Mouse (Mus musculus): Measurements from ENCODE around the gene Ntrk3.

Ntrk3 gene

DNA sequence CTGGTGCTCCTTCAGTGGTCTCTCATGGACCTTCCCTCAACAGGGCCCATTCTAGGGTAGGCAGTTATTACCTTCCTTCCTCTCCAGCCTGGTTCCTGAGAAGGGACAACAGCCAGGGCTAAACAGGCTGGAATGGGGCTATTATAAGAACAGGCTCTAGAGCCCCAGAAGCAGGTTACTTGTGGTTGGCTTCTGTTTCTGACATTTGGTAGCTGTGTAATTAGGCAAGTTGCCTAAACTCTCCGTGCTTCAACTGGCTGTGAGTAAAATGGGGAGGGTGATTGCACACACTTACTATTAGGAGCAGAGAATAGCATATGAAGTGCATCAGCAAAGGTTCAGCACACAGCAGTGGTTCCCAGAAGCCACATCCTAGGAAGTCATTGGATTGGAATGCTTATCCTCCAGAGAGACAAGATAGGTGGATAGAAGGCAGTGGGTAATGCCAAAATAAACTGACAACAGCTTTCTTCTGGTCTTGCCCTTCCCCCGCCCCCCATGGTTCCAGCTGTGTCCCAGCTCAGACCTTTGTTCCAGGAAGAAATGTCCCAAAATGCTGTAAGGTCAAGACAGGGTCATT, 230.7 kb downstream of the Ntrk3 start:
- DNase-seq, result peak; percentile 70

DNA sequence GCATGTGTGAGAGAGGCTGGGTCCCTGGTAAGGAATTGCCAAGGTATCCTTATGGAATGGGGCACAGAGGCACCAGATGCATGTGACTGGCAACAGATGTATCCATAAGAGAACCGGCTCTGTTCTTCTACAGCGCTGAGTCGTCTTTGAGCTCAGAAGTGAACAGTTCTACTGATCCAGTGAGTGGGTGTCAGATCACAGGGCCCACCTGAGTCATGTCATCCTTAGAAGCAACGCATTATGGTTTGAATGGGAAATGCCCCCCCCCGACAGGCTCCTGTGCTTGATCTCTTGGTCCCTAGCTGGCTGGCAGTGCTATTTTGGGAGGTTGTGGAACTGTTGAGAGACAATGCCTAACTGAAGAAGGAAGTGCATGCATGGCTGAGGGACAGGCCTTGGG, 236.9 kb downstream of the Ntrk3 start:
- DNase-seq, result no peak

DNA sequence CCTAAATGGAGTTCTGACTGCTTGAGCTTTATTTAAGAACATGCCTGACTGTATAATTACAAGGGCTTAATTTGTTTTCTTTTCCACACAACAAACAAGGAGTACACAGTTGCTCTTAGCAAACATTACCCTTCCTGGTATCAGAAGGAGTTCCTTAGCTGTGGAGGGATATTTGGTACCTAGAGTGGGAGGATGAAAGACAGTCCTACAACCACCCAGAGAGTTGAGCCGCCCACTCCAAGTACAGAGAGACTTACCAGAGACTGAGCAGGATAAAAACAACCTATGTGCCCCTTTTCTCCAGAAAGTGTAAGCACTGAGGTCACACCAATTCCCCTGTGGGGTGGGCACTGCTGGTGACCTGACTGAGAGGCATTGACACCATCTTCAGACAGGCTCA, 237.8 kb downstream of the Ntrk3 start:
- no peak for DNase-seq

DNA sequence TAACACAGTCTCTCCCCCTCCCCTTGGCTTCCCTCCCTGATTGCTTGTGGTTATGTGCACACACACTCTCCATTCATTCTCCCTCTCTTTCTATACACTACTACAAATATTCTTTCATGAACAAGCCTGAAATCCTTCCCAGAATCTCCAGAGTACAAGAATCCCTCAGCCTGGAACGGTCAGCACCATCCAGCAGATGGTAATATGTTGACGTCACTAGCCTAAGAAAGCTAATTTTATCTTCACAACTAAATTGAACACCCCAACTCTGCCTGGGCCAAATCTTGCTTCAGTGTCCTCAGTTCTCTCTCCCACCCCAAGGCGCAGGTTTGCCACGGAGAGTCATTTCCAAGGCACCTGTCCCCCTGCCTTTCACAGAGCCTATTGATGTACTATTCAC, 239.5 kb downstream of the Ntrk3 start:
- DNase-seq, result no peak

DNA sequence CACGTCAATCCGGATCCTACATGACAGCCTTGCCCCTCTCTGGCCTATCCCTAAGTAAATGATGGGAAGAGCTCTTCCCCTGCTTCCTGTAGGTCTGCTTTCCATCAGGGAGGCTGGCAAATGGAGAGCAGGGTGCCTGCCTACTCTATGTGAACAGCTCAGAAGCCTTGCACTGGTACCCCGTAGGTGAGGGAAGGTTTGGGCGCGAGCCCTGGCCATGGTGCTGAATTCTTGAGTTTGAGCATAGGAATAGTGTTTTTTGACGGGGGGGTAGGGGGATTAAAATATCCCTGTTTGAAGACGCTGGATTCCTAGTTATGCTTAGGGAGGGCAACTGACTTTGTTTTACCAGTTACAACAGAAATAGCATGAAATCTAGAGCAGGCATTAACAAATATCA, 240.0 kb downstream of the Ntrk3 start:
- DNase-seq, result no peak

GRCm38 (mm10) chr7:78493591-78493990, 244.2 kb downstream of the Ntrk3 start:
- no peak for DNase-seq

GRCm38 (mm10) chr7:78491176-78491575, 246.6 kb downstream of the Ntrk3 start:
- DNase-seq, result peak; percentile 48

- no peak for DNase-seq
These were observed 253.5 kb downstream of the Ntrk3 start for GRCm38 (mm10) chr7:78484290-78484689.

GRCm38 (mm10) chr7:78483729-78484128, 254.1 kb downstream of the Ntrk3 start:
- DNase-seq, result peak; percentile 53

DNA sequence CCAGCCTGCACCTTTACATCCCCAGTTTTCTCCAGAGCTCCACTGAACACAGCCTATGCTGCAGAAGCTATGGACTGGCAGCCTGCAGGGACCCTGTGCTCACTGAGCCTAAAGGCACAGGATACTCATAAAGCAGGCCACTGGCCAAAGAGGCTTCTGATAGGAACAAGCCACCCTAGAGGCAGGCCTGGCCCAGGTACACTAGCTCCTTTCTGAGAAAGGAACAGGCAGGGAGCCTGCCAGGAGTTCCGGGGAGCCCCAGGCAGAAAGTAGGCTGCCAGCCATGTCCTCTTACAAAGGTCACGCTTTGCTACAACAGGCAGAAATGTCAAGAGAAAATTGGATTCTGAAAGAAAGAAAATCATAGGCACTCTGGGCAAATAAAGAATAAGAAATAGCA, 254.8 kb downstream of the Ntrk3 start:
- DNase-seq, result peak; percentile 83

GRCm38 (mm10) chr7:78478881-78479280, 258.9 kb downstream of the Ntrk3 start:
- DNase-seq, result peak; percentile 57

- DNase-seq, result no peak
These were observed 266.1 kb downstream of the Ntrk3 start for GRCm38 (mm10) chr7:78471755-78472154.

DNA sequence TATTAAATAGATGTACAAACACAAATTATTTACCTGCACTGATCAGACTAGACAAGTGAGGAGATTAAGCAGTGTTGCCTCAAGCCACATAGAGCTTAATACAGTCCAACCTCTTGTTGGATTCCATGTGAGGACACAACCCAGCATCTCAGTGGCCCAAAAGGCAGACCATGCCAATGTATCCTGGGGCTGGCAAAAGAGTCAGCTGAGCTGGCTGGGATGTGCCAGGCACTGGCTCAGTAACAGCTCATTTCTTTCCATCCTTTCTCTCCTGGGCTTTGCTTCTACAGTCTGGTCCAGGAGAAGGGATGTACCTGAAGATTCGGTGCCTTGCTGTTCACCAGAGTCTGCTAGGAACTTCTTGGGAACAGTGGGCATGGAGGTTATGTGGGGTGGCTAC, 266.5 kb downstream of the Ntrk3 start:
- DNase-seq, result peak; percentile 73

DNA sequence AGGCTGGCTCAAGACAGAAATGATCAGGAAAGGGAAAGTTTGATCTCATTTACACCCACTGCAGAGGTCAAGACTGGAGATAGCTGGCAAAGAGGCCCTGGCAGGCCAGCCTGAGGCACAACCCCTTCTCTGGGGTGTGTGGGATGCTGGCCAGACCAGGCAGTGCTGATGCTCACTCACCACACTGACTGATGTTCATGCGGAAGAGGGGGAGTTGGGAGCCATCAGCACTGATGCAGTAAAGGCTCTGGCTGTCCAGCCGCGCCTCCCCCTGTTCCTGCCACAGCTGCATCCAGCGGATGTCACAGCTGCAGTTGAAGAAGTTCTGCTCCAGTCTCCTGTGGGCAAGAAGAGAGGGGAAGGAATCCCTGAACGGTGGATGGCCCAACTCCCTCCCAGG, 275.2 kb downstream of the Ntrk3 start:
- DNase-seq, result no peak

- no peak for DNase-seq
These were observed 278.8 kb downstream of the Ntrk3 start for GRCm38 (mm10) chr7:78459021-78459420.

DNA sequence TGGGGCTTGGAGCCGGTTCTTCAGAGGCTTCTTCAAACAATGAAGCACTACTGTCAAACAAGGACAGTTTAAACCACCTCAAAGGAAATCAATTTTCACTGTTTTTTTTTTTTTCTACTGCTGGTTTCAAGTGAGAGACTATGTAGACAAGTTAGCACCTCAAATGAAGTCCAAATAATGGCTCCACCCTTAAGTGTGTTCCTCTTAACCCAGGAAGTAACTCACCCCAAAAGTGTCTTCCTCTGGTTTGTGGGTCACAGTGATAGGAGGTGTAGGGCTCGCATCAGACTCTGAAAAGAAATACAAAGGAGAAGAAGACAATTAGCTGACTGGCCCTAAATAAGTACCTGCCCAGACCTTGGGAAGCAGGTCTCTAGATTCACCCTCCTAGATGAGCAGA, 286.1 kb downstream of the Ntrk3 start:
- DNase-seq, result no peak

- DNase-seq, result peak; percentile 80
These were observed 287.8 kb downstream of the Ntrk3 start for GRCm38 (mm10) chr7:78449909-78450592.

DNA sequence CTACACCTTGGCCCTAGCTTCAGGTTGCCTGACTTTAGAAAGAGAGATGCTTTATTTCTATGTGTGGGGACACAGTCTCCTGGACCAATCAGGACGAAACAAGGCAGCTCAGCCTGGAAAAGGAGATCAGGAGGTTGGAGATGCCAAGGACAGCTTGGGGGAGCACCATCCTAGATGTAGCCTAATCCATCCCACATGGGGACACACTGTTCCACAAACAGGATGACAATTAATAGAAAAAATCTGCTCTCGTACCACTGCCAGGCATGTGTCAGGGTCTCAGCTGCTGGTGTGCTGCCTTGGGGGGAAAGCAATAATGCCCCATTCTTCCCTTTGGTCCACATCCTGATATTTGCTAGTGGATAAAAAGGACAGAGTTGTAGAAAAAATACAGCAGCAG, 289.0 kb downstream of the Ntrk3 start:
- peak; percentile 55 for DNase-seq

DNA sequence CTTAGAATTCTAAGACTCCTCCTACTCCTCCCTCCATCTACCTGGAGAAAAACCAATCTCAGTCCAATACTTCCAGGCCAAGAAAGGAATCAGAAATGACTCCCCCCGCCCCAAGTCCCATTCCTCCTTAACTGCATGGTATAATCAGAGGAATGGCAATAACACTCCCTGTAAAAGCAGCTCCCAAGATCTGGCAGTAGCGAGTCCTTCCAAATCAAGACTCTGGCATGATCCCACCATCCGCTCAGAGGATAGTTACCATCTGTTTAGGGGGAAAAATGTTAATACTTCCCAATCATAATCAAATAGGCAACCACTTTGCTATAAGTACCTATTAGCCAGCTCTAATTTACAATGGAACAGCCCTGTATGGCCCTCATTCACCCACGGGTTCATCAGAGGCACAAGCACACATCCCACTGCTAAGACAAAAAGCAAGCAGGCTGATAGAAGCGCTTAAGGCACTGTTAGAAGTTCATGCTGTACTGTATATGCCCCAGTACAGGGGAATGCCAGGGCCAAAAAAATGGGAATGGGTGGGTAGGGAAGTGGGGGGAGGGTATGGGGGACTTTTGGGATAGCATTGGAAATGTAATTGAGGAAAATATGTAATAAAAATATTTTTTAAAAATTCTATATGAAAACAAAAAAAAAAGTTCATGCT, 294.3 kb downstream of the Ntrk3 start:
- peak; percentile 67 for DNase-seq

GRCm38 (mm10) chr7:78441706-78442105, 296.1 kb downstream of the Ntrk3 start:
- peak; percentile 94 for DNase-seq

DNA sequence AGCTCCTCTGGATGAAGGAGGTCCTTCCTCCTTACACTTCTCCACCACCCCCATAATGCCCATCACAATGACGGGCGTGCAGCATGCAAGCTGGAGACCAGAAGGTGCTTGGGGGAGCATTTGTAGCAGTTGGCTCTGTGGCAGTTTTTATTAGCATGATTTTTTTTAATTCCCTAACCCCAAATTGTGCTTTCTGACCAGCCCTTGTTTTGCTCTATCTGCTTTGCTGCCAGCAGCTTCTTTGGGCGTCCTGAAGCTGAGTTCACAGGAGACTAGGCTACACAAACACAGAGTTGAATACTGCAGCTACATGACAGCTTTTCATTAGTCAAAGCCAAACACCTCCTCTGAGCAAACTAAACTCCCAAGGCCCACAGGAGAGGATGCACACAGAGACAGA, 296.9 kb downstream of the Ntrk3 start:
- DNase-seq, result no peak

GRCm38 (mm10) chr7:78440476-78440875, 297.3 kb downstream of the Ntrk3 start:
- DNase-seq, result no peak

GRCm38 (mm10) chr7:78439361-78440120, 298.3 kb downstream of the Ntrk3 start:
- peak; percentile 80 for DNase-seq

Data from cerebellum, adult 11-12 months (tissue).